Mouse (Mus musculus) hindbrain, postnatal 0 days (tissue): ENCODE data around the gene Gm5662. TPM values are rescaled to one million over a fixed set of nuclear protein-coding genes. Genes with fewer than 3 reads are reported as not detected.
"Not testable (repeated sequence)": the region's sequence is repeated elsewhere in the genome, so short reads cannot be mapped to it uniquely, and the experiment has no call there.

Experiments used
- ATAC-seq: fragments of 200-750 bp; cut with Nextera tagmentation; 2 replicates; pipeline ENCODE4 v1.8.0; 2017; ENCODE audit warnings: mild to moderate bottlenecking, moderate TSS enrichment, moderate library complexity
- DNase-seq: peaks from one replicate; pipeline ENCODE4 v3.0.0-alpha.2; 2015; ENCODE audit warnings: low spot score
- H3K27ac ChIP-seq: fragments of 300-500 bp; sonication (generic); 2 replicates; pipeline ENCODE4 v1.5.1; 2014; ENCODE audit warnings: mild to moderate bottlenecking
- H3K27me3 ChIP-seq: fragments of 300-500 bp; sonication (generic); 2 replicates; pipeline ENCODE4 v1.6.1; 2014; ENCODE audit warnings: low read length, mixed read lengths; ENCODE audit not compliant: insufficient read depth
- H3K36me3 ChIP-seq: fragments of 300-500 bp; sonication (generic); 2 replicates; pipeline ENCODE4 v1.6.1; 2014; ENCODE audit warnings: low read length, mixed read lengths; ENCODE audit not compliant: insufficient read depth
- H3K4me1 ChIP-seq: fragments of 300-500 bp; sonication (generic); 2 replicates; pipeline ENCODE4 v1.6.1; 2014; ENCODE audit warnings: antibody characterized with exemption, low read length, mixed read lengths; ENCODE audit not compliant: insufficient read depth
- H3K4me2 ChIP-seq: fragments of 300-500 bp; sonication (generic); 2 replicates; pipeline ENCODE4 v1.6.1; 2014; ENCODE audit warnings: low read depth, mild to moderate bottlenecking, low read length, moderate library complexity, mixed read lengths
- H3K4me3 ChIP-seq: fragments of 300-500 bp; sonication (generic); 2 replicates; pipeline ENCODE4 v1.5.1; 2014; ENCODE audit warnings: low read length
- H3K9ac ChIP-seq: fragments of 300-500 bp; sonication (generic); replicated peaks from 2 replicates; pipeline ENCODE4 v1.6.1; 2014; ENCODE audit warnings: mild to moderate bottlenecking, low read length, moderate library complexity, mixed read lengths
- H3K9me3 ChIP-seq: fragments of 300-500 bp; sonication (generic); 2 replicates; pipeline ENCODE4 v1.6.1; 2016; ENCODE audit warnings: low read length, mixed read lengths
- CTCF ChIP-seq: IDR thresholded peaks from 2 replicates; pipeline ENCODE4 v1.5.1; 2016; ENCODE audit warnings: antibody characterized with exemption, control low read depth, low read depth
- WGBS: fragments of 180-500 bp; shearing (Covaris S2); extraction: QIAGEN DNeasy Blood & Tissue Kit; methylation state at CpG from one replicate; pipeline ENCODE4 v1.1.7; 2014; 5-methylcytosine and 5-hydroxymethylcytosine counted together
- polyA plus RNA-seq: library from polyadenylated mRNA; unstranded; fragments of >200 nt; fragmentation: Nextera tagmentation; extraction: Ambion mirVana; gene quantifications from 2 replicates; pipeline ENCODE4 v1.2.1, GENCODE M21; 2015
- total RNA-seq: library from RNA; depleted of rRNA; stranded (reverse); fragments of >200 nt; gene quantifications from 2 replicates; pipeline ENCODE4 v1.2.3, GENCODE M21; 2014; rRNA removed

The Gm5662 gene
- total and polyA plus RNA-seq, 2 experiments from 2014 or later = not detected

GRCm38 (mm10) chr12:88242940-88243339, 31.4 kb downstream of the Gm5662 start:
- not testable (repeated sequence) for H3K4me2 ChIP-seq, H3K9me3 ChIP-seq, H3K27ac ChIP-seq, H3K27me3 ChIP-seq, H3K9ac ChIP-seq, H3K4me3 ChIP-seq, H3K36me3 ChIP-seq, ATAC-seq, H3K4me1 ChIP-seq
- peak; percentile 9 for DNase-seq
- WGBS = 50% methylated on average over 1 of the region's 1 CpGs
- TF ChIP-seq CTCF = peak; percentile 32

Other genes starting within 250 kb of the Gm5662 start
- gene Gm2056, start 247.5 kb downstream of the Gm5662 start, total RNA-seq = not detected in 2 replicates
- not detected in 2 replicates for gene Gm2056, start 247.5 kb downstream of the Gm5662 start, polyA plus RNA-seq
- not detected in 2 replicates for gene Gm16368, start 190.8 kb downstream of the Gm5662 start, total RNA-seq
- gene Gm16368, start 190.8 kb downstream of the Gm5662 start, polyA plus RNA-seq = not detected in 2 replicates
- gene Gm10436, start 92.4 kb downstream of the Gm5662 start, total RNA-seq = not detected in 2 replicates
- gene Gm10436, start 92.4 kb downstream of the Gm5662 start, polyA plus RNA-seq = not detected in 2 replicates
- not detected in 2 replicates for gene Gm8332, start 24.4 kb downstream of the Gm5662 start, total RNA-seq
- gene Gm8332, start 24.4 kb downstream of the Gm5662 start, polyA plus RNA-seq = not detected in 2 replicates
- not detected in 2 replicates for gene Gm5039, start 49.5 kb upstream of the Gm5662 start, total RNA-seq
- gene Gm5039, start 49.5 kb upstream of the Gm5662 start, polyA plus RNA-seq = not detected in 2 replicates
- gene Adck1, start 86.1 kb upstream of the Gm5662 start, total RNA-seq = 44.7 and 48.7 TPM in 2 replicates
- gene Adck1, start 86.1 kb upstream of the Gm5662 start, polyA plus RNA-seq = 37.5 and 40.1 TPM in 2 replicates